Mouse (Mus musculus) ES-Bruce4 (cell line): Measurements from ENCODE around the gene Gpr88. TPM values are rescaled to one million over a fixed set of nuclear protein-coding genes. Genes with fewer than 3 reads are reported as not detected.
A peak's percentile ranks its signal among the peaks of the same experiment; 100 is the strongest.

Experiments
- H3K27ac ChIP-seq: 2 replicates; pipeline ENCODE4 v1.5.1; 2012; ENCODE audit warnings: low read length, inconsistent platforms; ENCODE audit not compliant: insufficient read depth
- H3K27me3 ChIP-seq: 2 replicates; pipeline ENCODE4 v1.6.1; 2012; ENCODE audit warnings: mild to moderate bottlenecking, low read length, inconsistent platforms; ENCODE audit not compliant: control insufficient read depth, poor library complexity, insufficient read depth, severe bottlenecking
- H3K36me3 ChIP-seq: 2 replicates; pipeline ENCODE4 v1.6.1; 2012; ENCODE audit warnings: inconsistent platforms, mild to moderate bottlenecking, low read length, moderate library complexity; ENCODE audit not compliant: control insufficient read depth, poor library complexity, insufficient read depth, severe bottlenecking
- H3K4me1 ChIP-seq: one replicate; pipeline ENCODE4 v1.8.1; 2011; ENCODE audit warnings: low read length; ENCODE audit not compliant: control insufficient read depth, insufficient read depth
- H3K4me3 ChIP-seq: 2 replicates; pipeline ENCODE4 v1.5.1; 2011; ENCODE audit warnings: low read depth, mild to moderate bottlenecking, low read length
- H3K9ac ChIP-seq: 2 replicates; pipeline ENCODE4 v1.6.1; 2012; ENCODE audit warnings: low read depth, mild to moderate bottlenecking, inconsistent platforms; ENCODE audit not compliant: poor library complexity, severe bottlenecking
- H3K9me3 ChIP-seq: replicated peaks from 2 replicates; pipeline ENCODE4 v1.6.1; 2012; ENCODE audit warnings: mild to moderate bottlenecking, low read length, inconsistent platforms; ENCODE audit not compliant: control insufficient read depth, poor library complexity, insufficient read depth, severe bottlenecking
- CTCF ChIP-seq: IDR thresholded peaks from one replicate; pipeline ENCODE4 v1.8.1; 2011; ENCODE audit warnings: low read depth, low read length
- EP300 ChIP-seq: IDR thresholded peaks from 2 replicates; pipeline ENCODE4 v1.6.1; 2011; ENCODE audit warnings: low read depth, low read length; ENCODE audit not compliant: insufficient read depth
- POLR2A ChIP-seq: IDR thresholded peaks from one replicate; pipeline ENCODE4 v1.8.1; 2011; ENCODE audit warnings: low read length; ENCODE audit not compliant: insufficient read depth
- polyA plus RNA-seq: library from polyadenylated mRNA; stranded (reverse); fragments of >200 nt; gene quantifications from 2 replicates; pipeline ENCODE4 v1.2.4, GENCODE M21; 2011; ENCODE audit warnings: low read depth; ENCODE audit not compliant: missing spikeins, insufficient read depth, insufficient read length

The Gpr88 gene
- polyA plus RNA-seq, 1 experiment, result not detected

GRCm38 (mm10) chr3:116237527-116237926 is 15.8 kb downstream of the Gpr88 start:
- H3K36me3 ChIP-seq, result no peaks in the 10 kb centered on the region
- H3K27me3 ChIP-seq, result no peaks in the 10 kb centered on the region
- H3K4me1 ChIP-seq, result no peaks in the 10 kb centered on the region
- H3K9me3 ChIP-seq, result no peaks in the 10 kb centered on the region
- TF ChIP-seq POLR2A (no peak), EP300 (no peak), CTCF (peak; percentile 48)
- no peak overlapping the region for H3K4me3 ChIP-seq
- H3K27ac ChIP-seq, result no peak overlapping the region
- H3K9ac ChIP-seq, result no peak overlapping the region

GRCm38 (mm10) chr3:116236856-116237255 is 16.4 kb downstream of the Gpr88 start:
- Histone ChIP-seq H3K4me1 (no peaks in the 10 kb centered on the region), H3K9ac (no peak overlapping the region), H3K36me3 (no peaks in the 10 kb centered on the region), H3K9me3 (no peaks in the 10 kb centered on the region), H3K27me3 (no peaks in the 10 kb centered on the region), H3K27ac (no peak overlapping the region), H3K4me3 (no peak overlapping the region)
- TF ChIP-seq EP300, result no peak
- TF ChIP-seq CTCF, result no peak
- no peak for TF ChIP-seq POLR2A

- TF ChIP-seq CTCF (no peak), EP300 (no peak), POLR2A (no peak)
- Histone ChIP-seq H3K4me3 (no peak overlapping the region), H3K4me1 (no peaks in the 10 kb centered on the region), H3K27me3 (no peaks in the 10 kb centered on the region), H3K27ac (no peak overlapping the region), H3K9me3 (no peaks in the 10 kb centered on the region), H3K36me3 (no peaks in the 10 kb centered on the region), H3K9ac (no peak overlapping the region)
Measured at GRCm38 (mm10) chr3:116233515-116233914, 19.8 kb downstream of the Gpr88 start.

- TF ChIP-seq EP300, result no peak
- Histone ChIP-seq H3K4me1 (no peaks in the 10 kb centered on the region), H3K4me3 (no peak overlapping the region), H3K36me3 (no peaks in the 10 kb centered on the region), H3K9me3 (no peaks in the 10 kb centered on the region), H3K9ac (no peak overlapping the region), H3K27me3 (no peaks in the 10 kb centered on the region), H3K27ac (no peak overlapping the region)
Measured at GRCm38 (mm10) chr3:116232763-116233162, 20.5 kb downstream of the Gpr88 start.

- H3K4me1 ChIP-seq, result no peaks in the 10 kb centered on the region
- TF ChIP-seq EP300, result no peak
- no peak for TF ChIP-seq CTCF
- TF ChIP-seq POLR2A, result no peak
- no peak overlapping the region for H3K4me3 ChIP-seq
- H3K27me3 ChIP-seq, result no peaks in the 10 kb centered on the region
- no peaks in the 10 kb centered on the region for H3K36me3 ChIP-seq
- no peak overlapping the region for H3K27ac ChIP-seq
- no peak overlapping the region for H3K9ac ChIP-seq
- no peaks in the 10 kb centered on the region for H3K9me3 ChIP-seq
Measured at GRCm38 (mm10) chr3:116229336-116229735, 24.0 kb downstream of the Gpr88 start.

GRCm38 (mm10) chr3:116228360-116229245 is 24.7 kb downstream of the Gpr88 start:
- TF ChIP-seq CTCF, result no peak
- no peak for TF ChIP-seq EP300
- TF ChIP-seq POLR2A, result no peak
- no peaks in the 10 kb centered on the region for H3K4me1 ChIP-seq
- H3K4me3 ChIP-seq, result no peak overlapping the region
- H3K9ac ChIP-seq, result no peak overlapping the region
- no peaks in the 10 kb centered on the region for H3K36me3 ChIP-seq
- no peak overlapping the region for H3K27ac ChIP-seq
- no peaks in the 10 kb centered on the region for H3K27me3 ChIP-seq
- no peaks in the 10 kb centered on the region for H3K9me3 ChIP-seq
